Mouse (Mus musculus): Measurements from ENCODE around the gene Ndufa3.

DNA sequence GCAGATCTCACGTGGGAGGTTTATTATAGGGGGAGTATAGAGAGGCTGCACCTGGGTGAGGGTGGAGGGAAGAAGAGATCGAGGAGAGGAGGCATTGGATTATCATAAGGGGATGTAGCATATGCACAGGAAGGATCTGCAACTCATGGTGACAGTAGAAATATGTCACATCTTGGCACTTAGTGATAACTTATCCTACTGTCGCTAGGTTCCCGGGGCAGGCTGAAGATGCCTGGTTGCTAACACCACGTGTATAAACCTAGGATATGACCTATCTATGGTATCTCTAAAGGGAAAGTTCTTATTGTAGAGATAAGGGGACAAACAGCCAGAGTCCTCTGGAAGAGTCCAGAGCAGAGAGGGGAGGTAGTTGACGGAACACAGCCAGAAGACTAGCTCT, 31.4 kb upstream of the Ndufa3 start:
- TF ChIP-seq ZC3H11A (IDR thresholded peaks at IDR 0.05; ENCODE audit: borderline replicate concordance, low read depth, low read length) = no peak
- no peak for TF ChIP-seq HCFC1 (IDR thresholded peaks at IDR 0.05; ENCODE audit: borderline replicate concordance, insufficient read depth, low read length)
